Mouse (Mus musculus) kidney, postnatal 4 days (tissue): ENCODE measurements at regions not wholly inside any gene's neighbourhood (a gene's known extent, or its start where the extent isn't known, plus 50 kb on each side); places are given as distances from the start of the nearest gene placed in this dataset.

Experiments
- DNase-seq, 2 experiments: peaks; one replicate each; pipeline ENCODE4 v3.0.0; 2021; ENCODE audit warnings: mixed read lengths in 2 of 2

DNA sequence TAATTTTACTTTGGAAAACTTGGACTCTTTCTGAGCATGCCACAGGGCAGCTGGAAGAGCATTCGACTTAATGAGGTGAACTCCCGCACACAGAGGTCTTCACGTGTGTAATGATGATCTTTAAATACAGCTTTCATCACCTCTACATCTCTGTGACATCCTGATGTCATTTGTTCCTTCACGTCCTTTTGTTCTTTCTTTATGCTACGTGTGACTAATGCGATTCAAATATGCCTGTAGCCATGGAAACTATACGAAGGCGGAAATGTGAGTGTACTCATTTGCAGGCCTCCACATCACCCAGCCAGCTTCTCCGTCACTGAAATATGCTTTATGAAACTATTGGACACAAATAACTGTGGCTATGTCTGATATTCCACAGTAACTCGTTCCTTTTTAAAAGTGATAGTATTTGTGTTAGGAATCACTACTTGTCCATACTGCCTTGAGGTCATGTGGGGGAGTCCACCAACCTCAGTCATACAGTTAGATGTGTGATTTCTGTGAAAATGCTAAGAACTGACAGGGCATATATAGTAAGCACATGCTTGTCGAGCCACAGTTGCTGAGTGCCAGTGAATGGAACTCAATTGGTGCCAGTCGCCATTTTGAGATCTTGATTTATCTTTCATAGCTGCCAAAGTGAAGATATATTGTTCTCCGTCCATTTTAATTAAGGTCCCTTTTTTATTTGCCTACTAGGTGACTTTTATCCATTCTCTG is 145.9 kb downstream of the Plk2 start:
- no peak for DNase-seq

DNA sequence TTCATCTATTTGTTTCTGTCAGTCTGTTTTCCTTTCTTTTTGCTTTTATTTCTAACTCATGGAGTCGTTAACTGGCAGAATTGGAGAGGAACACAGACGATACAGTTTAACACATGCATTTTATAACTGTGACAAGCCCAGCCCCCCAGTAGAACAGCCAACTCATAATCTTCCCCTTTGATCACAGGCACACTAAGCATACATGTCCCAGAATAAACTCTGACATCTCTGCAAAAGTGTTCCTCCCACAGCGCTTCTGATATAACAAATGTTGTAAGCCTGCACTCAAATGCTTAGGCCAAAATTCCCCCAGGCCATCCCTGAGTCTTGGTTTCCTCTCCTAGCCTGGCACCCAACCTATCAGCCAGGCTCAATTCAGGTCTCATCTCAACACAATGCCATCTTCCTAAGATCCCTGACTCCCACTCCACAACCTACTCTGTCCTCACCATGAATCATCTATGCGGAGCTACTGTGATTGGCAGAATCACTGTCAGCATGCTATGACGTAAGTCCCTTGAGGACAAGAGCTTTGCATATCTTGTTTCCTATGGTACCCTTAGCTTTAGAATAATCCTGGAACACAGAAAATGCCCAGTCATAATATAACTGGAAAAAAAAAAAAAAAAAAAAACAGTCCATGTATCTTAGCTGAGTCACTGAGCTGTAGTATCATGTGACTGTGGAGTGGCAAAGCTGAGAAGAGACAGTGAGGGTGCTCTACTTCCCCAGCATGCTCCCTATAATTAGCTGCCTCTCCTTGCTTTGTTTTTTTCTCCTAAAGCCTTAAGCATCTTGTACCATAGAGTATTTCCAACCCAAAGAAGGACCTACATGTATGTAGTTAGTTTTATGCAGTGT is 146.7 kb downstream of the Plk2 start:
- DNase-seq = no peak

DNA sequence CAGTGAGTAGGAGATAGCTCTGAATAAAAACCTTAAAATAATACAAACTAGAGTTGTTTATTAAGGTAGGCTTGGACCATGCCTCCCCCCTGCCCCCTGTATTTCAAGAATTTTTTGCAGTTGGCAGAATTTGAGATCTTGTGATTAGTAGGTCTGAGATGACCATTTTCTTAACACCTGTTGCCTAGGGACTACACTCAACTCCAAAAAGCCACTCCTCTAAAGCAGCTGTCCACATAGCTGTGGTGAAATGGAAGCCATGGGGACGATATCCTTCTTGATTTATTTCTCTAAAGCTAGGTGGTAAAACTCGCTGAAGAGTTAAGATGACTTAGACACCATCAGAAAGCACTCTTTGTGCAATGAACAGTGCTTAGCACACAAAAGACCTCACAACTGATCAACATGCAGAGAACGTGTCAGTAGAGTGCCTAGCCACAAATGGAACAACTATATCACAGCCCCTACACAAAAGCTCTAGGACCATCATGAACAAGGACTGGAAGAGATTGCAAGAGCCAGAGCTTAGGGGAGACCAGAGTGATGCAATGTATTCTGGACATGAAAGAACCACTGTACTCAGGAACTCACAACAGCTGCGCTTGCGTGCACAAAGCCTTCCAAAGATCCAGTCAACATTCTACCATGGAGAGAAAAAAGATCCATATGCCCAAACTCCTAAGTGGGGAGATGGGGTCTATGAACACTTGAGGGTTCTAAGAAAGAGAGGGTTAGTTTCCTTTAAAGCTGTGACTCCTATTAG is 147.6 kb downstream of the Plk2 start:
- no peak for DNase-seq

DNA sequence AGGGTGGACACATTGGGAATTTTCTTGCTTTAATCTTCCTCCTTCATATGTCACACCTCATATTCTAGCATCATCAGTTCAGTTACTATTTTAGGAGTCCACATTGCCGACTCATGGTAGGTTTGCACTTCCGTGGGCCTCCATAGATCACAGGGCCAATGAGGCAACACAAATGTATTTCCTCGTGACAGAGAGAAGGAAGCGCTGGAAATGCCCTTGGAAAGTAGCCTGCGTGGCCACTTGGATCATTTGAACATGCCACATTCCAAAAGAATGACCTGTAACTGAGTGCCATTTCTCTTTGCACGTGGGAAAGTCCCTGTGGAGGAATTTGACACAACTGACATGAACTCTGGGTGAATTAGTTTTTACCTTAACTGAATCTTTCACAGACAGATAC is 150.6 kb downstream of the Plk2 start:
- peak in 1 of 2 experiments; percentile 33 for DNase-seq

DNA sequence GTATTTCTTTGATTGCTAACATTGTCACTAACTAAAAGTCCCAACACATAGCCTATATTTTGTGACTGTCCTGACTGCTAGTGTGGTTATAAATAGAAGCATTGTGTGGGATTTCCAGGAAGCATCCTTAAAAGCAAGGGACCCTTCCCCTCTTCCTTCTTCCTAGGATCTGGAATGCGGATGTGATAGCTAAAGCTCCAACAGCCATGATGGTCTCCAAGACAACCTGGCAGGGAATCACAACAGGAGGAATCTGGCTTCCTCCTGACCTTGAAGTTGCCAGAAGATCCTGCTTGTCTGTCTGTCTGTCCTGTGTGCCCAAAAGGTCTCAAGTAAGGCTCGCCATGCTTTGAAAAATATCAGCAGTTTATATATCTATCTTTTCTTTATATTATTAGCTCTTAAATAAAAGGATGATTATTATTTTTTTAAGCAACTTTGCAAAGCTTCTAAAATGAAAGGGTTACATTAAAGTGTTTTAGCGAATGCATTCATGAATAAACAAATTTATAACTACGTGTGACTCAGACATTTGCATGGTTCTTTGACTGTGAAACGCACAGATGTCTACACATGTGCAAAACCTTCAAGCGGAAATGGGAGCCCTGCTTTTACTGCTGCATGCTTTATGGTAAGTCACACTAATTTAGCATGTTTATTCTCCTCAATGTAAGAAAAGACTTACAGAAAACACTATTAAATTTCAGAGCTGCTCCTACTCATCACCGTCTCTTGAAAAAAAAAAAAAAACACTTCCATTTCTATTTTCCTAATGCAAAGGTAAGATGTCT is 160.9 kb downstream of the Plk2 start:
- no peak for DNase-seq

DNA sequence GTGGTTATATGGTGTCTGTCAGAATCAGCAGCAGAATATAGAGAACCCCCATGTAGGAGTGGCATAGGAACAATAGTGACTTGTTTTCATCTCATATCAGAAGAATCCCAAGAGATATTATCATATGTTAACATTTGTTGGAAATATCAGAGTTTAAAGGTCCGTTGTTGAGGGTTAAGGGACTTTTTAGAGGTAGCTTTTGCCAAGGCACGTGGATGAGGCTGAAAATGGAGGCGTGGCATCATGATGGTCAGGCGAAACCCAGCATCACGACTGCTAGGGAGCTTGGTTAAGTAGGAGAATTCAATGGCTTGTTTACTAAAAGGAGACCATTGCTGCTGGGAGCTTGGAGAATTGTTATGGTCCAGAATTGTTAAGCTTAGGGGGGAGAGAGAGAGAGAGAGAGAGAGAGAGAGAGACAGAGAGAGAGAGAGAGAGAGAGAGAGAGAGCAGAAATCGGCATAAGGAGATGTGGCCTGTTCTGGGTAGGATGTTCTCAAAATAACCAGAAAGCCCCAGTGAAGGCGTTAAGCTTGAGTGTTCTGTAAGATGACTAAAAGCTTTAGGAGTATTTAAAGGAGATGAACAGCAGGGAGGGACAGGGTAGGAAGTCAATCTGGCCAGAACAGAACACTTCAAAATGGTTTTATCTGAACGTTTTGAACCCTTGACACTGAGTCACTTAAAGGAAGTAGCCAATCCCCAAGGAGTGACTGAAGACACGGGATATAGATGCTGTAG is 161.7 kb downstream of the Plk2 start:
- no peak for DNase-seq

DNA sequence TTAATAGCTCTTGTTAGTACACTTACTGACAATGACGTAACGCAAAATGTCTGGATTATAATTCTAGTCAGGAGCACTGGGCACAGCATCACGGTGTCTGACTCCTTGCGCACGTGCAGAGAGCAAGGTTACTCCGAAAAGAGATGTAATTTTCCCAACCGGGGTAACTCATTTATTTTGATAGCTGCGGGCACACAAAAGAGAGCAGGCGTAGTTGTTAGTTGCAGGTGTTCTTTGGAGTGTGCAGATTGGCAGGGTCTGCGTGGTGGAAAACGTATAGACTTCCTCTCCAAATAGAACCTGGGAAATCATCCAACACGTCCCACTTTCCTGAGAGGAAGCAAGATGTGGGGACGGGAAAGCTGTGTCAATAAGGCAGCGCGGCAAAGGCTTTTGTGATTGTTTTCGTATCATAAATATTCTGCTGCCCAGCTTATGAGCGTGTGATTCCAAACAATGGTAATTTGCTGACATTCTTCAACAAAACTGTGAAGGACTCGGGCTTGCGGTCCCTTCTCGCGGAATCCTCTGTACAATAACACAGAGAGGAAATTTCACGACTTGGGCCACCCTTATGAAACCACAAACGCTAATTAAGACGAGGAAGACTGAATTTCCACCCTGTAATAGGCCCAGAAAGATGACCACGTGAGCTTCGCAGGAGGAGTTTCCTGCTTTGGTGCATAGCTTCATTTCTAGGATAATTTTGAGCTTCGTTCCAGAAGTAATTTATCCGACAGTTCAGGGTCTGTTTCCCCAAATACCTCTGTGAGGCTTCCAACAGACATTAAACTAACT is 163.3 kb downstream of the Plk2 start:
- DNase-seq = peak; percentile 25 to 40

DNA sequence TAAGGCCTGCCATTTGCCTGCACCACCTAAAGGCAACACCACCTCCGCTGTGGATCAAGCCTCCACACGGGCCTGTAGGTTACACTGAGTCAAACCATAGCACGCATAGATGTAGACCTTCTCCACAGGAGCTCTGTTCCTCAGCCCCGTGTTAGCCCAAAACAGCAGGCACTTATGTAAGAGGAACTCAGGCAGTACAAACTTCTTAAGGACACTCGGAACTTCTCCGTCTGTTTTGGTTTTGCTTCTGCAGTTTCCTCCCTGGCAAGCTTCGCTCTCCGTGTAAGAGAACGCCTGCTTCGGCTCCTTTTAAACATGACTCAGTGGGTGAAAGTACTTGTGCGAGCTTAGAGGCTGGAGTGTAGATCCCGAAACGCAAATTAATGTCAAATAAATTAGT is 165.7 kb downstream of the Plk2 start:
- no peak for DNase-seq

DNA sequence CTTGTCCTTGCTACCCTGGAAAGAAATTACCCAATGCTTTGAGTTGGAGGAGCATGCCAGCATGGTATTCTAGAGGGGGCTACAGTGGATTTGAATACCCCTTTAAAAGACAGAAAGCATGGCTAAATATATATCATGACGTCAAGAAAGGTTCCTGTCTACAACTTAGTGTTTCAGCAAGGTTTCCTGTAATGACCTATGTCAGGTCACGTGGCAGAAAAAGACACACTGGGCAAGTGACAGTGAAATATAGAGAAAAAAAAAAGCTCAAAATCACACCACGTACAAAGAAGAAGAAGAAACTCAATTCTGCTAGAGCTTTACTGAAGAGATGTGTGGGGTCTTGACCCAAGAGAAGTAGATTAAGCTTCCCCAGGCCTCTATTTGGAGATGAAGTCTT is 167.7 kb downstream of the Plk2 start:
- DNase-seq = no peak

DNA sequence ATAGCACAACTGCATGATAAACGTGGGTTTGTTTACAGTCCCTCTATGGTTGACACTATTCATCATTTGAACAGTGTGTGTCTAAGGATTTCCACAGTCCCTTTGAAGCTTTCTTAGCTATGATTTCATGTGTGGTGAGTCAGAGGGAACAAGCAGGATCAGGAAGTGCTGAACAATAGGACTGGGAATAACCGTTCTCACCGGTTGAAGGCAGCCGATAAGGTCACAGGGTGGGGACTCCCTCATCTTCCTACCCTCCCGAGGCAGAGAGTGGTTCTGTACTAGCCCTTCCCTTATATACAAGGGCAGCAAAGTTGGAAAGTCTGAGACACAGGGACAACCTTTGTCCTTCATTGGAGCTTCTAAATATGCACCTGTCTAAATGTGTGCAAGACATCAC is 168.1 kb downstream of the Plk2 start:
- DNase-seq = peak in 1 of 2 experiments; percentile 29

DNA sequence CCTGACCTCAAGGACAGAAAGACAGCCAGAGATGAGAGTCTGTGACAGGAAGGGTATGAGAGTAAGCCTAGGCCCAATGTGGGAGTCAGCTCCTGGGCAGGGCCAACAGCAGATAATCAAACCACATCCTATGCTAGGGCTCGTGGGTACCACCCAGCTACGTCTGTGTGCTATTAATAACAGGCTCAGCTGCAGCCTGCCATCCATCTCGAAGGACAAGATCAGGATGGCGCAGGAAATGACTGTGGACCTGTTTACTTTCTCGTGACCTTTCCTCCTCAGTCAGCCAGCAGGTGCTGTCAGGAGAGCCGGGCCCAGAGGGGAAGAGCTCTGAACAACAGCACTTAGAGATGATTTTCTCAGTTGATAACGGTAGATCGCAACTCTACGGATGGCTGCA is 169.1 kb downstream of the Plk2 start:
- DNase-seq = peak; percentile 11 to 43

DNA sequence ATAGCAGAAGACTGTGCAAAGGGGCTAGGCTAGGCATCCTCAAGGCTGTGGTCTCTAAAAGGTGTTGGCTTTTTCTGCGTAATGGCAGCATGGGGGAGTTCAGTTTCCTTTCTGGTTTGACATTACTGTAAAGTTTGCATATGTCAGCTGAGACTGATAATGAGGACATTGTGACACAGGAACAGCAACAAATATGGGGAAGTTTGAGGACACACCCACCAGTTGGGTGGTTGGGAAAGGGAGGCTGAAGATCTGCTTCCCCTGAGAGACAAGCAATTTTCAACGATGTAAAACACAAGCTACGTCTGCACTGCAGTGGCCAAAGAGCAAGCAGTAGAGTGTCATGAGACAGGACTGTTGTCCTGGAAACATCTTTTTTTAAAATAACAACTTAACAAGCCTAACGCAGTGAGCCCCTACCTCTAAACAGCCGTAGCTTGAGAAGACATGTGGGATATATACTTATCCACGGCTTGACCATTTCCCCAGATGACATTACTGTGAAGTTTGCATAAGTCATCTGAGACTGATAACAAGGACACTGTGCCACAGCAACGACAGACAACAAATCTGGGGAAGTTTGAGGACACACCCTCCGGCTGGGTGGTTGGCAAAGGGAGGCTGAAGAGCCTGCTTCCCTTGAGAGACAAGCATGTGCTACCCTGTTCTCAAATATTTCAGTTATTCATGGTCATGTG is 173.8 kb downstream of the Plk2 start:
- no peak for DNase-seq

DNA sequence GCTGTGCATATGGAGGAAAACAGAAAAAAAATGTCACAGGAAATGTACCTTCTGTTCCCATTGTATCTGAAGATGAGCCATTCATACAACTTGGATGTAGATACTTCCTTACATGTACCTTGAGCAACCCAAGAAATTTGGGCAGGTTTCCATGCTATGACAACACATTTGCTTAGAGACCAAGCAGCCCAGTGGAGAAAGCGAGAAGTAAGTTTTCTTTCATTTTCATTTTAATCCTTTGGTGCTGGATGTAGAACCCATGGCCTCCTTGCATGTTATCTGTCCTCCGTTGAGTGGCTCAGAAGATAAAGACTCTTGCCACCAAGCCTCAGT is 174.3 kb downstream of the Plk2 start:
- DNase-seq = no peak

DNA sequence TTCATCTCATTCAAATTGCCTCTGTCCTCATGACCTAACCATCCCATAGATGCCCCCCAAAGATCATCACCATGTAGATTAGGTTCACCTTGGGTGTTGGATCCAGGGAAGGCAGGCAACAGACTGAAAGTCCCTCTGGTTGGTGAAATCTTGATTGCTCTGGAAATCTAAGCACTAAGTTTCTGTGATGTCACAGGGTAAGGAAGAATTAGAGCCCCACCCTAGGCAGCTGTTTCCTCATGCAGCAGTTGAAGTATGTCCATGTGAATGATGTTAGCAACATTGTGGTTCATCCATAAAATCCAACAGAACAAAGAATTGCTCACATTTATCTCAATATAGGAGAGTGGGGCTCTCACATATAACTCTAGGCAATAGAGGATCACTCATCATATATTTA is 175.5 kb downstream of the Plk2 start:
- no peak for DNase-seq

DNA sequence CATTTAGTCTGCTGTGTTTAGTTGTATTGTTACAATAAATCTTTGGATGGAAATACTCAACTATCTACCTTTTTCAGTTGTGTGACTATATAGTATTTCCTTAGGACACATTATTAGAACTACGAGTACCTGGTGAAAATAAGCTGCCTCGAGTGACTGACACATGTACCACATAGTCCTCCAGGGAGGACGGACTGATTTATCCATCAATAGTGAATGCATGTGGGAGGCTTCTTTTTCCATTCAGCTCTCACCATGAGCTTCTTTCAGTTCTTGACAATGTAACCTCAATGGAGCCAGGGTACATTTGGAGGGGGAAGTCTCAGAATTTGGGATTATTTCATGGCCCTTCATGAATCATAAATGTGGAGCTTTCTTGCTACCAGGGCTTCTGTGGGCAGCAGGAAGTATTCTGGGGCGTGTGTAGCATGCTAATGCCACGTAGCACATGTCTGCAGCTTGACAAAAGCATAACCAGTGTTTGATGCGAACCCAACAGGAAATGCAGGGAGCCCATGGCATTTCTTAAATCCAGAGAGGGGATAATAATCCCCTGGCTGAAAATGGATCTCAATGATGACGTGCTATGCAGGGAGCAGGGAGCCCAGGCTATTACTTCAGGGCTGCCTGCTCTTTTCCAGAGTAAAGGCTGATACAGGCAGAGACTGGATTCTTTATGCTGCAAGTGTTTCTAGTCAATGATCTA is 178.7 kb downstream of the Plk2 start:
- DNase-seq = no peak

DNA sequence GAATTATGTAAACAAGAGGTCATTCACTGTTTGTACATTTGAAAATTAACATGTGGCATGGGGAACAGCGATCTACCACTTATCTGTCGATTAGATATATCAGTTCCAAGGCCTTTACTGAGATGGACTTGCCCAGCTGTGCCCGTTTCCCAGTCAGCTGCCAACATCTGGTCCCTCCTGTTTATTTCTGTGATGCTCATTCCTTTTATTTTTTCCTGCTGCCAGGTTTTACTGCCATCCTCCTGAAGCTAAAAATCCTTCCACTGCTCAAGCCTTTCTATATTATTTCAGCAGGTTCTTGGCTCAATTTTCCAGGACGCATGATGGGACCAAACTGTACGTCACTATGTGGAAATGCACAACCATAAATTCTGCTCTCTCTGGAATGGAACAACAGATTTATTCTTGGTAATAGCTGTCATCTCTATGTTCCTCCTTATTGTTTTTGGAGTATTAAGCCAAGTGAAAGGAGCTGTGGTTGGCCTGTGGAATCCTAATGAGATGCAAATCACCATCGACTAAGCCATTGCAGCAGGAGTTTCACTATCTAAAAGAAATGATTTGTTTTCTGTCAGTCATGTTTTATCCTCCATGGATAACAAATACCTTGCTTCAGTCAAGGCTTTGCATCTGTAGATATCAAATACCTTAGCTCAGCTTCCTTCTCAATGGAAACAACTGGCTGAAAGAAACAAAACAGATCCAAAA is 180.1 kb downstream of the Plk2 start:
- no peak for DNase-seq

DNA sequence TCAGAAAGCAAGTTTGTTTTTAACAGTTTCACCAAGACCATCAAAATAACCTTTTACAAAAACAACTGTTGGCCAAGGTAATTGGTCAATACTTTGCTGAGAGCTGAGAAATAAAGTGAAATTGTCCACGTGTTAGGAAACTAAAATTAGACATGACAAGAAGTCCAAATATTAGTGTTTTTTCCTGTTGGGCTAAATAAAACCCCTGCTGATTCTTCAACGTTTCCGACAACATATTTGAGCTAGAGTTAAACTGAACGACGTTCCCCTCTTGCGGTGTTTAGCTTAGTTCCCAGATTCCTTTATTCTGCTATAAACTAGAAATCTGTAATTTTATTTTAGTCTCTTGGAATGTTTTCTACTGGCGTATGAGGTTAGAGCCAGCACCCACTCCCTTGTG is 183.3 kb downstream of the Plk2 start:
- DNase-seq = no peak

DNA sequence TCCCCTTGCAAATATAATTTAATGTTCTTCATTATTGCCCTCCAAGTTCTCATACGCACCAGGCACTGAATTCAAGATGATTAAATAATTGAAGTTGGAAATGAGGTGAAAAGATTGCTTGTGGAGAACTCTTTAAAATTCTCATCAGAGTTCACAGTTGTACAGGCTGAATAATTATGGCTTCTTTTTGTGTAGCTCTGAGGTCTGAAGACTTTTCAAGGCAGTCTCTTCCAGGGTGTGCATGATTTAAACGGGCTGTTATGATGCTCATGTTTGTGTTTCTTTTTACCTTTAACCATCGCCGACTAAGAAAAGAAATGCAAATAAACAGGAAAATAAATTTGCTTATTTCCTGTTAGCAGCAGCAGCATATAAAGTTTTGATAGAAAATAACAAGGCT is 185.3 kb downstream of the Plk2 start:
- DNase-seq = no peak

DNA sequence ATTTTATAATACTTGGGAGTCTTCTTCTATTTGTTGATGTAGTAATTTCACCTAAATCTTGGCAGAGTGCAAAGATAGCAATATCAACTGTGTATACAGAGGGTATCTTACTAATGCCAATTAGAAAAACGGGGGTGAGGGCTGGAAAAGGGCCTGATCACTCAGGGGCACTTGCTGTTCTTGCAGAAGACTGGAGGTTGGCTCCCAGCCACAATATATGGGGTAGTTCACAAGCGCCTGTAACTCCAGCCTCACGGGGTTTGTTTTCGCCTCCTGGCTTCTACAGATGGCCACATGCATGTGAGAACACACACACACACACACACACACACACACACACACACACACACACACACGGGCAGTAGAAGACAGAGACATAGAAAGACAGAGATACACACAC is 185.7 kb downstream of the Plk2 start:
- DNase-seq = no peak
